In genomic region chr14:22285826-22286225, GRCm38 (mm10) we compare ENCODE assay signal across 17 mouse cellular contexts.
"Had no signal": no experiment of that assay in that cellular context is flagged by ENCODE, and none has a peak within 500 bp of the region (broad histone marks: within the 10 kb centered on the region; RNA-seq: fewer than 3 reads in every experiment).

No protein-coding gene starts in this region.

- H3K4me1 ChIP-seq: liver, embryonic 13.5 days had no signal

- H3K27ac ChIP-seq: intestine, embryonic 15.5 days; layer of hippocampus, adult 2 months; liver, embryonic 13.5 days; macrophage; midbrain, embryonic 10.5 days; midbrain, embryonic 15.5 days; neural tube, embryonic 12.5 days; neural tube, embryonic 15.5 days had no signal

- H3K9me3 ChIP-seq: intestine, embryonic 15.5 days; liver, embryonic 13.5 days; midbrain, embryonic 10.5 days; midbrain, embryonic 15.5 days; neural tube, embryonic 12.5 days; neural tube, embryonic 15.5 days had no signal

- H3K27me3 ChIP-seq: intestine, embryonic 15.5 days; liver, embryonic 13.5 days; midbrain, embryonic 15.5 days; neural tube, embryonic 12.5 days had no signal

- ATAC-seq: hindbrain, embryonic 16.5 days; intestine, embryonic 15.5 days; lung, postnatal 0 days; midbrain, embryonic 15.5 days had no signal

- H3K4me2 ChIP-seq: intestine, embryonic 15.5 days; liver, embryonic 13.5 days; lung, embryonic 14.5 days; midbrain, embryonic 15.5 days; neural tube, embryonic 12.5 days; neural tube, embryonic 15.5 days had no signal

- DNase-seq: kidney, adult 18-20 months; kidney, adult 9 months; kidney, postnatal 14 days; layer of hippocampus, postnatal 36 days; liver, embryonic 13.5 days; lung, embryonic 14.5 days; retina, postnatal 1 day; right cerebral cortex, postnatal 25 days had no signal

- H3K4me3 ChIP-seq: intestine, embryonic 15.5 days; layer of hippocampus, adult 2 months; liver, embryonic 13.5 days; midbrain, embryonic 10.5 days; midbrain, embryonic 15.5 days; neural tube, embryonic 12.5 days; neural tube, embryonic 15.5 days had no signal

- H3K36me3 ChIP-seq: intestine, embryonic 15.5 days; liver, embryonic 13.5 days; midbrain, embryonic 10.5 days; midbrain, embryonic 15.5 days; neural tube, embryonic 12.5 days; neural tube, embryonic 15.5 days had no signal

- H3K9ac ChIP-seq: intestine, embryonic 15.5 days; liver, embryonic 13.5 days; lung, embryonic 14.5 days; midbrain, embryonic 15.5 days; neural tube, embryonic 12.5 days; neural tube, embryonic 15.5 days had no signal
